Mouse (Mus musculus): Measurements from ENCODE around the gene Pcdh7. TPM values are rescaled to one million over a fixed set of nuclear protein-coding genes. Genes with fewer than 3 reads are reported as not detected.

The Pcdh7 gene
- polyA plus RNA-seq, 1 experiment from 2014 or later = 8.8 TPM

DNA sequence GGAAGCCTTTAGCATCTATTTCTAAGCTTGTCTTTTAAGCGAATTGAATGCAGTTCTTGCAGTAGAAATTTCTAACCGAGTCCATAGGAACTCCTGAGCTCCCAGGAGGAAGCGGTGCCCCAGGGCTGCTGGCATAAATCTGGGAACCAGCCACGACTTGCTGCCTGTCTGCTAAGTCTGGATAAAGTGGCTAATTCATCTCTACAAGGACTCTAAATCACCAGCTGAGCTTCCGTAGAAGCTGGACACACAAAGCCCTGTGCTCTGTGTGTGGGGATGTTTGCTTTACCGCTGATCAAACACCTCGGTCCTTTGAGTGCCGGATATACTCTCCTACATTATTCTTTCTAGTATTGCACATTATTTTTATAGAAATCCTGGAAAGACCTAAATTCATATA is 308.0 kb downstream of the Pcdh7 start:
- H3K27ac ChIP-seq (ENCODE audit: low read depth) = no peak overlapping the region
- 22% methylated on average over 8 of the region's 8 CpGs for WGBS
- ATAC-seq (replicated peaks; ENCODE audit: low FRiP score, low TSS enrichment, low read depth) = no peak

DNA sequence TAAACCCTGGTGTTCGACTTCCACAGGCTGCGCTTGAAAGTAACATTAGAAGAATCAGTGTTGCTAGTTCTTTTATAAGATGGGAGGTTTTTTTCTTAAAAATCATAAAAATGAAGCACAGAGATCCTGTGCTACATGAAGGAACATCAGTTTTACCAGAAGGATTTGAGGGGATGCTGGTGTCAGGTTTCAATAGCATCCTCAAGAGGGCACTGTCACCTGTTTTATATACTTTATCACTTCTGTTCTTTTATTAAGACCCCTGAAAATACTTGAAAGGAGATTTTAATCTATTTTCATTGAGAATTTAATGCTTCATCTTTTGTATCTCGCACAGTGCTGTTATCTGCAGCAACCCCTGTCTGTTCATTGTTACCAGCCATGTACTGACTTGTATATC is 322.1 kb downstream of the Pcdh7 start:
- DNase-seq (ENCODE audit: low spot score) (no peak), ATAC-seq (replicated peaks; ENCODE audit: low FRiP score, low TSS enrichment, low read depth) (no peak)
- no peaks in the 10 kb centered on the region for H3K36me3 ChIP-seq (ENCODE audit: control insufficient read depth, insufficient read depth, low read length)
- no peak overlapping the region for H3K27ac ChIP-seq (ENCODE audit: low read depth)
- H3K27me3 ChIP-seq (replicated peaks; ENCODE audit: control insufficient read depth, insufficient read depth, low read length) = no peaks in the 10 kb centered on the region
- no peaks in the 10 kb centered on the region for H3K9me3 ChIP-seq (ENCODE audit: control insufficient read depth, low read length)
- no peak overlapping the region for H3K4me2 ChIP-seq (ENCODE audit: low read length)
- WGBS = 56% methylated on average over 3 of the region's 3 CpGs
- no peaks in the 10 kb centered on the region for H3K4me1 ChIP-seq (replicated peaks; ENCODE audit: control insufficient read depth, insufficient read depth, low read length)
- H3K9ac ChIP-seq (ENCODE audit: low read length) = no peak overlapping the region
- no peak overlapping the region for H3K4me3 ChIP-seq (ENCODE audit: low read depth, low read length)

More for the DNA sequence above, 308.0 kb downstream of the Pcdh7 start:
- Histone ChIP-seq H3K9ac (ENCODE audit: low read length) (no peak overlapping the region), H3K4me2 (ENCODE audit: low read length) (no peak overlapping the region), H3K4me1 (replicated peaks; ENCODE audit: control insufficient read depth, insufficient read depth, low read length) (0 out of 2 replicates have a peak, but pooled peaks cover 5% of the 10 kb centered on the region), H3K27me3 (replicated peaks; ENCODE audit: control insufficient read depth, insufficient read depth, low read length) (no peaks in the 10 kb centered on the region), H3K9me3 (ENCODE audit: control insufficient read depth, low read length) (no peaks in the 10 kb centered on the region), H3K36me3 (ENCODE audit: control insufficient read depth, insufficient read depth, low read length) (no peaks in the 10 kb centered on the region), H3K4me3 (ENCODE audit: low read depth, low read length) (no peak overlapping the region)
- DNase-seq (ENCODE audit: low spot score) = no peak

DNA sequence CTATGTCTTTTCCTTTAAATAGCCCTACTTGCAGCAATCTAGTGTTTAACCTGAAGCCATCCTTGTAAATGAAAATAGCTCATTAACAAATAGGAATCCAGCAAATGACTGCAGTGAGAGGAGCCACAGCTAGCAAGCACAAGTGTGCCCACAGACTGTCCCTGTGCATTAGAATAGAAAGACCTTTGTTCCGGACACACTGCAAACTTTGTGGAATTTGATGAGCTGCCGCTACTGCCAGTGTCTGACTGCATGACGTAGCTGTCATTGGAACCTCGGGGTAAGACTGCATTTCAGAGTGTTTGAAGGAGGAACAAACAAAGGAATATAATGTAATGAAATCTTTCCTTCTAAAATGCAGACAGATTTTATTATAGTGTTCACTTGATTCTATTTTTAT is 326.4 kb downstream of the Pcdh7 start:
- H3K9me3 ChIP-seq (ENCODE audit: control insufficient read depth, low read length) = no peaks in the 10 kb centered on the region
- no peak overlapping the region for H3K9ac ChIP-seq (ENCODE audit: low read length)
- no peak overlapping the region for H3K27ac ChIP-seq (ENCODE audit: low read depth)
- no peaks in the 10 kb centered on the region for H3K27me3 ChIP-seq (replicated peaks; ENCODE audit: control insufficient read depth, insufficient read depth, low read length)
- H3K4me2 ChIP-seq (ENCODE audit: low read length) = no peak overlapping the region
- DNase-seq (ENCODE audit: low spot score) = no peak
- ATAC-seq (replicated peaks; ENCODE audit: low FRiP score, low TSS enrichment, low read depth) = no peak
- no peak overlapping the region for H3K4me3 ChIP-seq (ENCODE audit: low read depth, low read length)
- no peaks in the 10 kb centered on the region for H3K4me1 ChIP-seq (replicated peaks; ENCODE audit: control insufficient read depth, insufficient read depth, low read length)
- H3K36me3 ChIP-seq (ENCODE audit: control insufficient read depth, insufficient read depth, low read length) = no peaks in the 10 kb centered on the region
- WGBS = 72% methylated on average over 4 of the region's 4 CpGs

DNA sequence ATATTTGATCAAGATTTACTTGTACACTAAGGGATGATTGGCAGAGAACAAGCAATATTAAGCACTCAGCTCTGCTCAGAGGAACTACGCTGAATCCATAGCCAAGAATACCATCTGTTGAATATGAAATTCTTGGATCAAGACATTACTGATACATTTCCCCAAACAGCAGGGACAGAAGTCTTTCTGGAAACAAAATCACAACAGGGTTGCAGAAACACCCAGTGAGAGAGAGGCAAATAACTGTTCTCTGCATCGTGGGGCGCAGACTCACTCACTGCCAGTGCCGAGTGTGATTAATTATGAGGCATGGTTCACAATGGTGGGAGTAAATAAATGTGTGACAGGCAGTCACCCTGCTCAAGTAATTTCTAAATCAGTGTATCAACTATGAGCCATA is 363.3 kb downstream of the Pcdh7 start:
- no peak overlapping the region for H3K4me3 ChIP-seq (ENCODE audit: low read depth, low read length)
- no peak overlapping the region for H3K27ac ChIP-seq (ENCODE audit: low read depth)
- no peaks in the 10 kb centered on the region for H3K36me3 ChIP-seq (ENCODE audit: control insufficient read depth, insufficient read depth, low read length)
- no peak overlapping the region for H3K4me2 ChIP-seq (ENCODE audit: low read length)
- H3K9me3 ChIP-seq (ENCODE audit: control insufficient read depth, low read length) = no peaks in the 10 kb centered on the region
- 71% methylated on average over 4 of the region's 4 CpGs for WGBS
- no peaks in the 10 kb centered on the region for H3K4me1 ChIP-seq (replicated peaks; ENCODE audit: control insufficient read depth, insufficient read depth, low read length)
- DNase-seq (ENCODE audit: low spot score) (no peak), ATAC-seq (replicated peaks; ENCODE audit: low FRiP score, low TSS enrichment, low read depth) (no peak)
- H3K9ac ChIP-seq (ENCODE audit: low read length) = no peak overlapping the region
- no peaks in the 10 kb centered on the region for H3K27me3 ChIP-seq (replicated peaks; ENCODE audit: control insufficient read depth, insufficient read depth, low read length)

DNA sequence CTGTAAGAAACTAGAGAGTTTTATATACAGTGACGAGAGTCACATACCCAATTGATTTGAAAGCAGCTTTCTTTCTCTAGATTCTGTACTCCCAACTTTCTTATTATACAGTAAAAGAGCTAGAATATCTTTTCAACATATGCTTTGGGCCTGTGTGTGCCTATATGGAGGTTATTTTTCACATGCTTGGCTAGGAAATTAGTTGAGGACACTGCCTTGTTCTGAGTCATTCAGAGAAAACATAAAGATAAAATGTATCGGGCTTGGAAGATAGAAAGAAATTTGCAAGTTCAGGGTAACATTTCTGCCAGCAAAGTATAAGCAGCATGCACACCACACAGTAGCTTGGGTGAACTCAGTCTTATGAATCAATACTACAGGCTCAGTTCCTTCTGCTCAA is 364.5 kb downstream of the Pcdh7 start:
- Histone ChIP-seq H3K4me1 (replicated peaks; ENCODE audit: control insufficient read depth, insufficient read depth, low read length) (no peaks in the 10 kb centered on the region), H3K27ac (ENCODE audit: low read depth) (no peak overlapping the region), H3K9ac (ENCODE audit: low read length) (no peak overlapping the region), H3K36me3 (ENCODE audit: control insufficient read depth, insufficient read depth, low read length) (no peaks in the 10 kb centered on the region), H3K9me3 (ENCODE audit: control insufficient read depth, low read length) (no peaks in the 10 kb centered on the region), H3K27me3 (replicated peaks; ENCODE audit: control insufficient read depth, insufficient read depth, low read length) (no peaks in the 10 kb centered on the region), H3K4me2 (ENCODE audit: low read length) (no peak overlapping the region), H3K4me3 (ENCODE audit: low read depth, low read length) (no peak overlapping the region)
- WGBS = 90% methylated on average over 2 of the region's 2 CpGs
- no peak for ATAC-seq (replicated peaks; ENCODE audit: low FRiP score, low TSS enrichment, low read depth)
- no peak for DNase-seq (ENCODE audit: low spot score)

GRCm38 (mm10) chr5:58083056-58083455 is 365.3 kb downstream of the Pcdh7 start:
- Histone ChIP-seq H3K36me3 (ENCODE audit: control insufficient read depth, insufficient read depth, low read length) (no peaks in the 10 kb centered on the region), H3K4me3 (ENCODE audit: low read depth, low read length) (no peak overlapping the region), H3K4me2 (ENCODE audit: low read length) (no peak overlapping the region), H3K27ac (ENCODE audit: low read depth) (no peak overlapping the region), H3K9ac (ENCODE audit: low read length) (no peak overlapping the region), H3K27me3 (replicated peaks; ENCODE audit: control insufficient read depth, insufficient read depth, low read length) (no peaks in the 10 kb centered on the region), H3K9me3 (ENCODE audit: control insufficient read depth, low read length) (no peaks in the 10 kb centered on the region), H3K4me1 (replicated peaks; ENCODE audit: control insufficient read depth, insufficient read depth, low read length) (no peaks in the 10 kb centered on the region)
- ATAC-seq (replicated peaks; ENCODE audit: low FRiP score, low TSS enrichment, low read depth) = no peak
- no peak for DNase-seq (ENCODE audit: low spot score)
- WGBS = 82% methylated on average over 3 of the region's 3 CpGs

- H3K9ac ChIP-seq (ENCODE audit: low read length) = no peak overlapping the region
- no peak overlapping the region for H3K27ac ChIP-seq (ENCODE audit: low read depth)
- no peak overlapping the region for H3K4me2 ChIP-seq (ENCODE audit: low read length)
- no peaks in the 10 kb centered on the region for H3K4me1 ChIP-seq (replicated peaks; ENCODE audit: control insufficient read depth, insufficient read depth, low read length)
- 89% methylated on average over 6 of the region's 6 CpGs for WGBS
- H3K4me3 ChIP-seq (ENCODE audit: low read depth, low read length) = no peak overlapping the region
- H3K36me3 ChIP-seq (ENCODE audit: control insufficient read depth, insufficient read depth, low read length) = no peaks in the 10 kb centered on the region
- no peaks in the 10 kb centered on the region for H3K27me3 ChIP-seq (replicated peaks; ENCODE audit: control insufficient read depth, insufficient read depth, low read length)
- ATAC-seq (replicated peaks; ENCODE audit: low FRiP score, low TSS enrichment, low read depth) (no peak), DNase-seq (ENCODE audit: low spot score) (no peak)
- H3K9me3 ChIP-seq (ENCODE audit: control insufficient read depth, low read length) = no peaks in the 10 kb centered on the region
Measured at GRCm38 (mm10) chr5:58083972-58084371, 366.2 kb downstream of the Pcdh7 start.

- Histone ChIP-seq H3K9me3 (ENCODE audit: control insufficient read depth, low read length) (no peaks in the 10 kb centered on the region), H3K36me3 (ENCODE audit: control insufficient read depth, insufficient read depth, low read length) (no peaks in the 10 kb centered on the region)
Measured at GRCm38 (mm10) chr5:58108665-58109364, 391.0 kb downstream of the Pcdh7 start.

GRCm38 (mm10) chr5:58116096-58116495 is 398.3 kb downstream of the Pcdh7 start:
- WGBS = 87% methylated on average over 3 of the region's 3 CpGs
- no peak for DNase-seq (ENCODE audit: low spot score)
- Histone ChIP-seq H3K4me1 (replicated peaks; ENCODE audit: control insufficient read depth, insufficient read depth, low read length) (no peaks in the 10 kb centered on the region), H3K4me3 (ENCODE audit: low read depth, low read length) (no peak overlapping the region), H3K27ac (ENCODE audit: low read depth) (no peak overlapping the region), H3K9ac (ENCODE audit: low read length) (no peak overlapping the region), H3K36me3 (ENCODE audit: control insufficient read depth, insufficient read depth, low read length) (no peaks in the 10 kb centered on the region), H3K4me2 (ENCODE audit: low read length) (no peak overlapping the region), H3K9me3 (ENCODE audit: control insufficient read depth, low read length) (no peaks in the 10 kb centered on the region), H3K27me3 (replicated peaks; ENCODE audit: control insufficient read depth, insufficient read depth, low read length) (no peaks in the 10 kb centered on the region)
- no peak for ATAC-seq (replicated peaks; ENCODE audit: low FRiP score, low TSS enrichment, low read depth)

More at GRCm38 (mm10) chr5:58108665-58109364, 391.0 kb downstream of the Pcdh7 start:
- Histone ChIP-seq H3K9ac (ENCODE audit: low read length) (no peak overlapping the region), H3K4me2 (ENCODE audit: low read length) (no peak overlapping the region), H3K4me3 (ENCODE audit: low read depth, low read length) (no peak overlapping the region), H3K27me3 (replicated peaks; ENCODE audit: control insufficient read depth, insufficient read depth, low read length) (no peaks in the 10 kb centered on the region), H3K27ac (ENCODE audit: low read depth) (no peak overlapping the region), H3K4me1 (replicated peaks; ENCODE audit: control insufficient read depth, insufficient read depth, low read length) (no peaks in the 10 kb centered on the region)
- DNase-seq (ENCODE audit: low spot score) (no peak), ATAC-seq (replicated peaks; ENCODE audit: low FRiP score, low TSS enrichment, low read depth) (no peak)
- WGBS = 83% methylated on average over 4 of the region's 4 CpGs

Measured in intestine, embryonic 14.5 days (tissue).